Mouse (Mus musculus): Measurements from ENCODE around the gene Pgam1. TPM values are rescaled to one million over a fixed set of nuclear protein-coding genes. Genes with fewer than 3 reads are reported as not detected.

Pgam1 gene
- polyA plus RNA-seq, 1 experiment from 2014 or later = 488 TPM

DNA sequence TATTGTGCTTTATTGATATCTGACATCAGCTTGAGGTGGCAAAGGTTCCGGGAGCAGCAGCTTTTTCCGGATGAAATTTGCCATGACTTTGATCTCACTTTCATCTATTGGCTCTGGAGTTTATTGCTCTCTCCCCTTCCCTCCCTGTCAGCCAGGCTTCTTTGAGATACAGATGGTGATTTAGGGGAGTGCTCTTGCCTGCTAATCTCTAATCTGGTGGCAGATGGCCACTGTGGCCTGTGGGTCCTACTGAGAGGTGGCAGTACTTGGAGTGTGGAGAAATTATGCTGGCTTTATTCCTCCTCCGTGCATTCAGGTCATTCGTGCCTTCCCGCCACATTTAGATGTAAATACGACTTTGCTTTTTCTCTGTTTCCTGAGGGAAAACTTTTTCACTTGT is 22.4 kb downstream of the Pgam1 start:
- H3K4me3 ChIP-seq (replicated peaks; ENCODE audit: low read depth, low read length) = peak overlapping the region; percentile 64

DNA sequence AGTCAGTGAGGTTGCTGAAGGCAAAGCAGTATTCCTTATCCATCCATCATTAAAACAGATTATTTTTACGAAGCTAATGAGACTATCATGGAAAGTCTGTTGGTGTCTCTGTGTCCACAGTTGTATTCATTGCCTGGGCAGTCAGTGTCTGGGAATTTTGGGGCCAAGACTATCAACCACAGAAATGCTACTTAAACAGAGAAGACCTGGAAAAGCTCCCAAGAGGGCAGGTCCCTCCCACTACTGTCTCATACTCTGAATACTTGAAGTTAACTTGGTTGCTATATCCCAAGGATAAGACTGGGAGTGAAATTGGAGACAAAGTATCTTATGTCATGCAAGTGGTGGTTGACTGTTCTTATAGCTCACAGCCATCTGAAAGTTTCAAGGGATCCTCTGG is 24.2 kb downstream of the Pgam1 start:
- 95% methylated on average over 1 of the region's 1 CpGs for WGBS
- no peak for DNase-seq (ENCODE audit: low spot score)
- peaks cover 4% of the 10 kb centered on the region for H3K4me1 ChIP-seq (replicated peaks; ENCODE audit: insufficient read depth, low read length)
- no peaks in the 10 kb centered on the region for H3K9me3 ChIP-seq (replicated peaks; ENCODE audit: low read length)
- H3K9ac ChIP-seq (ENCODE audit: low read depth, low read length) = no peak overlapping the region
- H3K27me3 ChIP-seq (ENCODE audit: insufficient read depth, low read length) = no peaks in the 10 kb centered on the region
- no peak for TF ChIP-seq CTCF (IDR thresholded peaks at IDR 0.05; ENCODE audit: low read depth)
- no peak overlapping the region for H3K4me2 ChIP-seq (ENCODE audit: low read length)
- no peak overlapping the region for H3K27ac ChIP-seq
- ATAC-seq (replicated peaks; ENCODE audit: low FRiP score, low read depth) = no peak
- H3K36me3 ChIP-seq (ENCODE audit: insufficient read depth, low read length) = peaks cover 27% of the 10 kb centered on the region
- no peak overlapping the region for H3K4me3 ChIP-seq (replicated peaks; ENCODE audit: low read depth, low read length)

More for the DNA sequence above, 22.4 kb downstream of the Pgam1 start:
- 11% methylated on average over 6 of the region's 6 CpGs for WGBS
- Histone ChIP-seq H3K36me3 (ENCODE audit: insufficient read depth, low read length) (peaks cover 15% of the 10 kb centered on the region; the same call in 1 of the 2 replicates), H3K9ac (ENCODE audit: low read depth, low read length) (peak overlapping the region; percentile 75), H3K4me1 (replicated peaks; ENCODE audit: insufficient read depth, low read length) (peaks cover 4% of the 10 kb centered on the region), H3K9me3 (replicated peaks; ENCODE audit: low read length) (no peaks in the 10 kb centered on the region), H3K4me2 (ENCODE audit: low read length) (peak overlapping the region; percentile 65), H3K27me3 (ENCODE audit: insufficient read depth, low read length) (no peaks in the 10 kb centered on the region), H3K27ac (no peak overlapping the region)
- TF ChIP-seq CTCF (IDR thresholded peaks at IDR 0.05; ENCODE audit: low read depth) = no peak
- DNase-seq (ENCODE audit: low spot score) = no peak
- no peak for ATAC-seq (replicated peaks; ENCODE audit: low FRiP score, low read depth)

DNA sequence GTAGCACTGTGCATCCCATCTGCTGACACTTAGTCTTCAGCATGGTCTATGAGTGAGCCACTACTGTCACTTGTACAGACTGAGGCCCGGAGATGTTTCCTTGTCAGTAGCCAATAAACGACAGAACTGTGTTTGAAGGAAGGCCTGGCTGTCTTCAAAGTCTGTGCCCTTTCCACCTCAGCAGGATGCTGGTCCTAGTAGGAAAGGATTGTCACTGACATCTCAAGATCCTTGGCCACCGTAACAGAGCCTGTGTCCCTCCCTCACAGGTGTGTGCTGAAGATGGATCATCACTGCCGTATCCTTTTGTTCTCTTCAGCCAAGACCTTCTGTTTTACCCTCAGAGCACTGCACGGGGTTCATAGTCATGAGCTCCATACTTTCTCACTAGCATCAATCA is 26.8 kb downstream of the Pgam1 start:
- H3K4me1 ChIP-seq (replicated peaks; ENCODE audit: insufficient read depth, low read length) = peaks cover 4% of the 10 kb centered on the region
- ATAC-seq (replicated peaks; ENCODE audit: low FRiP score, low read depth) (no peak), DNase-seq (ENCODE audit: low spot score) (no peak)
- H3K9ac ChIP-seq (ENCODE audit: low read depth, low read length) = no peak overlapping the region
- no peak overlapping the region for H3K27ac ChIP-seq
- no peaks in the 10 kb centered on the region for H3K9me3 ChIP-seq (replicated peaks; ENCODE audit: low read length)
- WGBS = 88% methylated on average over 5 of the region's 5 CpGs
- no peak overlapping the region for H3K4me2 ChIP-seq (ENCODE audit: low read length)
- H3K27me3 ChIP-seq (ENCODE audit: insufficient read depth, low read length) = no peaks in the 10 kb centered on the region
- TF ChIP-seq CTCF (IDR thresholded peaks at IDR 0.05; ENCODE audit: low read depth) = no peak
- H3K4me3 ChIP-seq (replicated peaks; ENCODE audit: low read depth, low read length) = no peak overlapping the region
- peaks cover 50% of the 10 kb centered on the region for H3K36me3 ChIP-seq (ENCODE audit: insufficient read depth, low read length)

DNA sequence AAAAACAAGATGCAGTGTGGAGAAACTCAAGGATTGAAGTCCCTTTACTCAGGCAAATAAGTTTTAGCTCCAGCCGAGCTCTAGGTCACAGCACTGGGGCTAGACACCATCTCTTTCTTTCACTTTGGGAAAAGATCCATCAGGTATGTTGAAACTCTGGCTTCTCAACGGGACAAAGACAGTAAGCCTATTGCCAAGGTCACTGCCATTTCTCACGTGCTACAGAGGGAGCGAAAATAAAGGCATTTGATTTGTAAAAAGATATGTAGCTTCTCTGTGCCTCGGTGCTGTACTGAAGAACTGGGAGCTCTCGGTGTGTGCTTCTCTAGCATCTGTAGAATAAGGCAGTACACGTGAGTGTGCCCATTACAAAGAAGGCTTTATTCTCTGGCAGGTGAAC is 32.1 kb downstream of the Pgam1 start:
- no peak for TF ChIP-seq CTCF (IDR thresholded peaks at IDR 0.05; ENCODE audit: low read depth)
- H3K4me2 ChIP-seq (ENCODE audit: low read length) = no peak overlapping the region
- no peak for ATAC-seq (replicated peaks; ENCODE audit: low FRiP score, low read depth)
- H3K27ac ChIP-seq = no peak overlapping the region
- H3K4me3 ChIP-seq (replicated peaks; ENCODE audit: low read depth, low read length) = no peak overlapping the region
- 87% methylated on average over 7 of the region's 7 CpGs for WGBS
- no peaks in the 10 kb centered on the region for H3K4me1 ChIP-seq (replicated peaks; ENCODE audit: insufficient read depth, low read length)
- peaks cover 78% of the 10 kb centered on the region for H3K36me3 ChIP-seq (ENCODE audit: insufficient read depth, low read length)
- H3K27me3 ChIP-seq (ENCODE audit: insufficient read depth, low read length) = no peaks in the 10 kb centered on the region
- no peak overlapping the region for H3K9ac ChIP-seq (ENCODE audit: low read depth, low read length)
- no peak for DNase-seq (ENCODE audit: low spot score)
- H3K9me3 ChIP-seq (replicated peaks; ENCODE audit: low read length) = no peaks in the 10 kb centered on the region

DNA sequence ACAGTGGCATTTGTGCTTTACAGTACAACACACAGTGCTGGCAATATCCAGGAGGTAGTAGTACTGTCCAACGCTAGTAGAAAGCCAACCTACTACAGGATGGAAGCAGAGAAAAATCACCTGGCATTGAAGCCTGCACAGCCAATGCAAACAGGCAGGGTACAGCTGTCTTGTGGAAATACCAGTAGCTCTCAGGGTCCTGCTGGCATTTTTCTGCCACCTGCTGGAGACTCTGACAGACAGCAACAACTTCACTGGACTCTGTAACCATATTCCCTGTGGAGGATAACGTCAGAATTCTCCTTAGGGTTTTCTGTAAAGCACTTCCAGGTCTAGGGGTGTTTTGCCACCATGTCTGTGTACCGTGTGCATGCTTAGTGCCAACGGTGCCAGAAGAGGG is 40.6 kb downstream of the Pgam1 start:
- no peaks in the 10 kb centered on the region for H3K4me1 ChIP-seq (replicated peaks; ENCODE audit: insufficient read depth, low read length)
- no peak overlapping the region for H3K27ac ChIP-seq
- H3K4me2 ChIP-seq (ENCODE audit: low read length) = no peak overlapping the region
- 80% methylated on average over 4 of the region's 4 CpGs for WGBS
- no peak overlapping the region for H3K4me3 ChIP-seq (replicated peaks; ENCODE audit: low read depth, low read length)
- H3K9ac ChIP-seq (ENCODE audit: low read depth, low read length) = no peak overlapping the region
- H3K27me3 ChIP-seq (ENCODE audit: insufficient read depth, low read length) = no peaks in the 10 kb centered on the region
- H3K9me3 ChIP-seq (replicated peaks; ENCODE audit: low read length) = no peaks in the 10 kb centered on the region
- ATAC-seq (replicated peaks; ENCODE audit: low FRiP score, low read depth) (no peak), DNase-seq (ENCODE audit: low spot score) (peak; percentile 33)
- peak; percentile 70 for TF ChIP-seq CTCF (IDR thresholded peaks at IDR 0.05; ENCODE audit: low read depth)
- H3K36me3 ChIP-seq (ENCODE audit: insufficient read depth, low read length) = peaks cover 78% of the 10 kb centered on the region

DNA sequence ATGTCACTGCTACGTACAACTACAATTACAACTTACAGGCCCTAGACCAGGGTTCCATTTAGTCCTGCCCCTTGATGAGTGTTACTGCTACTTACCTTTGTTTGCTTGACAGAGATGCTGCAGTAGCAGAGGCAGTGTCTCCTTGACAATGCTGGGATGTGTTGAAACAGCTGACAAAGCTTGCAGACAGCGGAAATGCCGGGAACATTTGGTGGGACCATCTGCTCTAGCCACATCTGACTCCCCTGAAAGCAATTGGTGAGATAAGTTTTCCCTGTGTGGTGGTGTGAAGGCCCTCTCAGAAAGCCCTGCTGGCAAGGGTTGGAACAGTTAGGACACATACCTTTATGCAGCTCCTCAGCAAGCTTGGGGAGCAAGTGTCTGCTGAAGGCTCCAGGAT is 41.9 kb downstream of the Pgam1 start:
- TF ChIP-seq CTCF (IDR thresholded peaks at IDR 0.05; ENCODE audit: low read depth) = no peak
- H3K4me3 ChIP-seq (replicated peaks; ENCODE audit: low read depth, low read length) = no peak overlapping the region
- no peaks in the 10 kb centered on the region for H3K9me3 ChIP-seq (replicated peaks; ENCODE audit: low read length)
- H3K4me1 ChIP-seq (replicated peaks; ENCODE audit: insufficient read depth, low read length) = no peaks in the 10 kb centered on the region
- DNase-seq (ENCODE audit: low spot score) (no peak), ATAC-seq (replicated peaks; ENCODE audit: low FRiP score, low read depth) (no peak)
- no peak overlapping the region for H3K27ac ChIP-seq
- no peak overlapping the region for H3K9ac ChIP-seq (ENCODE audit: low read depth, low read length)
- H3K4me2 ChIP-seq (ENCODE audit: low read length) = no peak overlapping the region
- no peaks in the 10 kb centered on the region for H3K27me3 ChIP-seq (ENCODE audit: insufficient read depth, low read length)
- peaks cover 83% of the 10 kb centered on the region for H3K36me3 ChIP-seq (ENCODE audit: insufficient read depth, low read length)
- WGBS = 85% methylated on average over 3 of the region's 3 CpGs

Other genes with a start within 250 kb of the Pgam1 start
- gene Slit1, start 168.3 kb upstream of the Pgam1 start, polyA plus RNA-seq (2015; fragmentation: Nextera tagmentation; extraction: Ambion mirVana) = 3.2 and 3.4 TPM in 2 replicates
- gene Arhgap19, start 109.9 kb upstream of the Pgam1 start, polyA plus RNA-seq (2015; fragmentation: Nextera tagmentation; extraction: Ambion mirVana) = 9.1 and 9.5 TPM in 2 replicates
- gene Frat1, start 82.0 kb upstream of the Pgam1 start, polyA plus RNA-seq (2015; fragmentation: Nextera tagmentation; extraction: Ambion mirVana) = 11.1 and 11.4 TPM in 2 replicates
- gene Frat2, start 63.8 kb upstream of the Pgam1 start, polyA plus RNA-seq (2015; fragmentation: Nextera tagmentation; extraction: Ambion mirVana) = 5.8 and 7.2 TPM in 2 replicates
- gene Rrp12, start 15.8 kb upstream of the Pgam1 start, polyA plus RNA-seq (2015; fragmentation: Nextera tagmentation; extraction: Ambion mirVana) = 7.9 and 9.3 TPM in 2 replicates
- 69.3 and 70.2 TPM in 2 replicates for gene Exosc1, start 21.5 kb downstream of the Pgam1 start, polyA plus RNA-seq (2015; fragmentation: Nextera tagmentation; extraction: Ambion mirVana)
- 70.0 and 73.4 TPM in 2 replicates for gene Zdhhc16, start 21.6 kb downstream of the Pgam1 start, polyA plus RNA-seq (2015; fragmentation: Nextera tagmentation; extraction: Ambion mirVana)
- 23.3 and 26.1 TPM in 2 replicates for gene Mms19, start 69.2 kb downstream of the Pgam1 start, polyA plus RNA-seq (2015; fragmentation: Nextera tagmentation; extraction: Ambion mirVana)
- 31.8 and 36.6 TPM in 2 replicates for gene Ubtd1, start 69.8 kb downstream of the Pgam1 start, polyA plus RNA-seq (2015; fragmentation: Nextera tagmentation; extraction: Ambion mirVana)
- 0.11 and 0.13 TPM in 2 replicates for gene Ankrd2, start 124.1 kb downstream of the Pgam1 start, polyA plus RNA-seq (2015; fragmentation: Nextera tagmentation; extraction: Ambion mirVana)
- gene Hoga1, start 133.7 kb downstream of the Pgam1 start, polyA plus RNA-seq (2015; fragmentation: Nextera tagmentation; extraction: Ambion mirVana) = 97.6 and 110 TPM in 2 replicates
- gene 4933411K16Rik, start 140.3 kb downstream of the Pgam1 start, polyA plus RNA-seq (2015; fragmentation: Nextera tagmentation; extraction: Ambion mirVana) = 0.34 and 0.38 TPM in 2 replicates
- 22.2 and 24.6 TPM in 2 replicates for gene Morn4, start 174.4 kb downstream of the Pgam1 start, polyA plus RNA-seq (2015; fragmentation: Nextera tagmentation; extraction: Ambion mirVana)
- gene Pi4k2a, start 178.5 kb downstream of the Pgam1 start, polyA plus RNA-seq (2015; fragmentation: Nextera tagmentation; extraction: Ambion mirVana) = 31.9 and 33.2 TPM in 2 replicates
- gene Avpi1, start 217.1 kb downstream of the Pgam1 start, polyA plus RNA-seq (2015; fragmentation: Nextera tagmentation; extraction: Ambion mirVana) = 37.1 and 37.9 TPM in 2 replicates
- gene Marveld1, start 235.5 kb downstream of the Pgam1 start, polyA plus RNA-seq (2015; fragmentation: Nextera tagmentation; extraction: Ambion mirVana) = 12.5 and 18.9 TPM in 2 replicates